Mouse (Mus musculus) liver, embryonic 16.5 days (tissue): ENCODE data around the gene Atp13a3. TPM values are rescaled to one million over a fixed set of nuclear protein-coding genes. Genes with fewer than 3 reads are reported as not detected.
A peak's percentile ranks its signal among the peaks of the same experiment; 100 is the strongest.

Experiments used
- ATAC-seq: fragments of 200-750 bp; cut with Nextera tagmentation; 2 replicates; pipeline ENCODE4 v1.8.0; 2017; ENCODE audit warnings: low read depth, mild to moderate bottlenecking, moderate number of reproducible peaks, moderate library complexity
- H3K27ac ChIP-seq: fragments of 300-500 bp; sonication (generic); 2 replicates; pipeline ENCODE4 v1.5.1; 2014; ENCODE audit warnings: mild to moderate bottlenecking, low read length
- H3K27me3 ChIP-seq: fragments of 300-500 bp; sonication (generic); 2 replicates; pipeline ENCODE4 v1.6.1; 2014; ENCODE audit warnings: low read depth, low read length, mixed read lengths; ENCODE audit not compliant: control insufficient read depth, insufficient read depth
- H3K36me3 ChIP-seq: fragments of 300-500 bp; sonication (generic); 2 replicates; pipeline ENCODE4 v1.6.1; 2014; ENCODE audit warnings: mild to moderate bottlenecking; ENCODE audit not compliant: control insufficient read depth, insufficient read depth
- H3K4me1 ChIP-seq: fragments of 300-500 bp; sonication (generic); 2 replicates; pipeline ENCODE4 v1.6.1; 2014; ENCODE audit warnings: low read depth, low read length, mixed read lengths; ENCODE audit not compliant: control insufficient read depth
- H3K4me2 ChIP-seq: fragments of 300-500 bp; sonication (generic); 2 replicates; pipeline ENCODE4 v1.6.1; 2014; ENCODE audit warnings: low read depth, low read length, mixed read lengths
- H3K4me3 ChIP-seq: fragments of 300-500 bp; sonication (generic); 2 replicates; pipeline ENCODE4 v1.5.1; 2014; ENCODE audit warnings: low read depth, mild to moderate bottlenecking, low read length
- H3K9ac ChIP-seq: fragments of 300-500 bp; sonication (generic); 2 replicates; pipeline ENCODE4 v1.6.1; 2014; ENCODE audit warnings: low read depth, low read length
- H3K9me3 ChIP-seq: fragments of 300-500 bp; sonication (generic); replicated peaks from 2 replicates; pipeline ENCODE4 v1.6.1; 2016; ENCODE audit warnings: low read length; ENCODE audit not compliant: control insufficient read depth
- WGBS: fragments of 180-500 bp; shearing (Covaris S2); extraction: QIAGEN DNeasy Blood & Tissue Kit; methylation state at CpG from one replicate; pipeline ENCODE4 v1.1.7; 2014; ENCODE audit not compliant: insufficient replicate concordance; 5-methylcytosine and 5-hydroxymethylcytosine counted together
- polyA plus RNA-seq: library from polyadenylated mRNA; unstranded; fragments of >200 nt; fragmentation: Nextera tagmentation; extraction: Ambion mirVana; gene quantifications from 2 replicates; pipeline ENCODE4 v1.2.1, GENCODE M21; 2015

The Atp13a3 gene
- polyA plus RNA-seq, 1 experiment from 2014 or later, result 5.1 TPM

- no peak overlapping the region for H3K9ac ChIP-seq
- H3K36me3 ChIP-seq, result no peaks in the 10 kb centered on the region
- 18% methylated on average over 15 of the region's 15 CpGs for WGBS
- no peak overlapping the region for H3K27ac ChIP-seq
- H3K4me1 ChIP-seq, result peaks cover 13% of the 10 kb centered on the region
- H3K4me2 ChIP-seq, result no peak overlapping the region; the same call in 1 of the 2 replicates
- no peak for ATAC-seq
- H3K27me3 ChIP-seq, result no peaks in the 10 kb centered on the region
- no peak overlapping the region for H3K4me3 ChIP-seq
- H3K9me3 ChIP-seq, result no peaks in the 10 kb centered on the region
Observed at GRCm38 (mm10) chr16:30397127-30398057, 8.4 kb downstream of the Atp13a3 start.

- ATAC-seq, result no peak
- Histone ChIP-seq H3K4me2 (no peak overlapping the region), H3K9me3 (no peaks in the 10 kb centered on the region), H3K9ac (no peak overlapping the region), H3K27ac (no peak overlapping the region), H3K4me3 (no peak overlapping the region), H3K27me3 (no peaks in the 10 kb centered on the region), H3K4me1 (peaks cover 19% of the 10 kb centered on the region), H3K36me3 (no peaks in the 10 kb centered on the region)
- 29% methylated on average over 2 of the region's 2 CpGs for WGBS
Observed at GRCm38 (mm10) chr16:30395136-30395535, 10.6 kb downstream of the Atp13a3 start.

- Histone ChIP-seq H3K9me3 (no peaks in the 10 kb centered on the region), H3K4me3 (no peak overlapping the region), H3K4me1 (peaks cover 32% of the 10 kb centered on the region), H3K36me3 (no peaks in the 10 kb centered on the region), H3K4me2 (no peak overlapping the region), H3K9ac (no peak overlapping the region), H3K27ac (peak overlapping the region; percentile 25; the same call in 1 of the 2 replicates), H3K27me3 (no peaks in the 10 kb centered on the region)
- no peak for ATAC-seq
- WGBS, result 62% methylated on average over 5 of the region's 5 CpGs
Observed at GRCm38 (mm10) chr16:30390650-30391340, 15.0 kb downstream of the Atp13a3 start.

- Histone ChIP-seq H3K27ac (peak overlapping the region; percentile 82), H3K27me3 (no peaks in the 10 kb centered on the region), H3K9ac (peak overlapping the region; percentile 90), H3K36me3 (no peaks in the 10 kb centered on the region), H3K4me3 (peak overlapping the region; percentile 91), H3K9me3 (no peaks in the 10 kb centered on the region), H3K4me2 (peak overlapping the region; percentile 72), H3K4me1 (peaks cover 37% of the 10 kb centered on the region)
- ATAC-seq, result no peak
- 31% methylated on average over 9 of the region's 9 CpGs for WGBS
Observed at GRCm38 (mm10) chr16:30389831-30390649, 15.7 kb downstream of the Atp13a3 start.

- H3K27ac ChIP-seq, result peak overlapping the region; percentile 82
- peak overlapping the region; percentile 72 for H3K4me2 ChIP-seq
- peak overlapping the region; percentile 91 for H3K4me3 ChIP-seq
- no peaks in the 10 kb centered on the region for H3K27me3 ChIP-seq
- H3K4me1 ChIP-seq, result peaks cover 40% of the 10 kb centered on the region
- H3K36me3 ChIP-seq, result no peaks in the 10 kb centered on the region; the same call in 1 of the 2 replicates
- ATAC-seq, result peak; percentile 20; the same call in 1 of the 2 replicates
- WGBS, result 5% methylated on average over 17 of the region's 17 CpGs
- H3K9ac ChIP-seq, result peak overlapping the region; percentile 90
- no peaks in the 10 kb centered on the region for H3K9me3 ChIP-seq
Observed at GRCm38 (mm10) chr16:30389210-30389684, 16.5 kb downstream of the Atp13a3 start.

- H3K9me3 ChIP-seq, result no peaks in the 10 kb centered on the region
- ATAC-seq, result peak; percentile 89
- H3K4me1 ChIP-seq, result peaks cover 40% of the 10 kb centered on the region
- H3K27ac ChIP-seq, result peak overlapping the region; percentile 82
- peak overlapping the region; percentile 90 for H3K9ac ChIP-seq
- no peaks in the 10 kb centered on the region for H3K27me3 ChIP-seq
- no peaks in the 10 kb centered on the region; the same call in 1 of the 2 replicates for H3K36me3 ChIP-seq
- H3K4me3 ChIP-seq, result peak overlapping the region; percentile 91
- peak overlapping the region; percentile 72 for H3K4me2 ChIP-seq
- WGBS, result under 1% methylated on average over 45 of the region's 76 CpGs
Observed at GRCm38 (mm10) chr16:30388522-30389209, 17.1 kb downstream of the Atp13a3 start.

- H3K4me3 ChIP-seq, result peak overlapping the region; percentile 91
- under 1% methylated on average over 49 of the region's 49 CpGs for WGBS
- H3K36me3 ChIP-seq, result peaks cover 3% of the 10 kb centered on the region
- peak overlapping the region; percentile 82 for H3K27ac ChIP-seq
- H3K4me1 ChIP-seq, result peaks cover 40% of the 10 kb centered on the region
- no peaks in the 10 kb centered on the region for H3K9me3 ChIP-seq
- peak overlapping the region; percentile 72 for H3K4me2 ChIP-seq
- peak; percentile 53 for ATAC-seq
- peak overlapping the region; percentile 90 for H3K9ac ChIP-seq
- no peaks in the 10 kb centered on the region for H3K27me3 ChIP-seq
Observed at GRCm38 (mm10) chr16:30387871-30388460, 17.8 kb downstream of the Atp13a3 start.
